Mouse (Mus musculus): ENCODE results near the gene Hapln1.

The Hapln1 gene

DNA sequence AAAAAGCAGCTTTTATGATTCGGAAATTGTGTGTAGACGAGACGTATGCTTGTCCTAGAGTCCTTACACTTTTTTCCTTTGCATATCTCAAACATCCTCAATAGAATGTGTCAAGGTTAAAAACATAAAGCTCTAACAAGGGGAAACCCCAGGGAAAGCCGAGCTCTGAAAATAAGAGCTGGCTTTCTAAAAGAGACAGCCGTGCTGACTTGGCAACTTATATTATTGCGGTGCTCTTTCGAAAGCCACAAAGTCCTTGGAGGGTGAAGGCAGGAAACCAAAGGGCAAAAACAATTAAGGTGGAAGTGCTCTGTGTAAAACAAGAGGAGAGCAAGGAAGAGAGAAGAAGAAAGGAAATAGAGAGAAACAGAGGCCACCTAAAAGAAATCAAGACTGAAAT, 60.9 kb downstream of the Hapln1 start:
- CTCF ChIA-PET: no interaction called here

DNA sequence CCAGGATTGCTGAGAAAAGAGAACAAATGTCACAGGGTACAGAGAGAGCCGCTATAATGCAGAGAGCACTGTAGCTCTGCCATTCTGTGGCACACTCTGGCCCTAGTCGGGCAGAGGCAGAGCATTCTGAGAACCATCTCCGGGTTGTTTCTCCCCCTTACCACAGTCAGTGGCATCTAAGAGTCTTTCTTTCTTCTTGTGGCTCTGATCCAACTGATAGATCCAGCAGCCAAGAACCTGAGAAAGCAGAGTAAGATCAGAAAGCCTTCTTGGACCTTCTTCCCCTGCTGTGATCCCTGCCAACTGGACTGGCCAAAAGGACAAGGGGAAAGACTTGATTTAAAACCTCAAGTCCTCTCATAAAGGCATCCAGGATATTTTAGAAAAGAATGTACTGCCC, 63.7 kb downstream of the Hapln1 start:
- CTCF ChIA-PET: no interaction called here

DNA sequence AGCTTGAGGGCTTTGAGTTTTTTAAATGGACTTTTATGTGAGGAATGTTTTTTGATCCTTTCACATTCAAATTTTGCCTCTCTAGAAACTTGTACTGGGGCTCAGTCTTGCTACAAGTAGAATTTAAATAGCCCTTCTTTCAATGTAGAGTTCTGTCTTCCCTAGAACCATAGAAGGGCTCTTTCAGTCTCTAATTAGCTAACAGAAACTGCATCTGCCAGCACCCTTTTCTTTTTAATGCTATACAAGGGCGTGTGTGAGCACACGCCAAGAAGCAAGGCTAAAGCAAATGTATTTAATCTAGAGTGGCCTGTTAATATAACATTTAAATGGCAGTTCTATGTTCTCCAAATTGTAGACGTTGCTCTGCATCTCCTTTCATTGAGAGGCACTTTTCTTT, 67.8 kb downstream of the Hapln1 start:
- CTCF ChIA-PET: no interaction called here

DNA sequence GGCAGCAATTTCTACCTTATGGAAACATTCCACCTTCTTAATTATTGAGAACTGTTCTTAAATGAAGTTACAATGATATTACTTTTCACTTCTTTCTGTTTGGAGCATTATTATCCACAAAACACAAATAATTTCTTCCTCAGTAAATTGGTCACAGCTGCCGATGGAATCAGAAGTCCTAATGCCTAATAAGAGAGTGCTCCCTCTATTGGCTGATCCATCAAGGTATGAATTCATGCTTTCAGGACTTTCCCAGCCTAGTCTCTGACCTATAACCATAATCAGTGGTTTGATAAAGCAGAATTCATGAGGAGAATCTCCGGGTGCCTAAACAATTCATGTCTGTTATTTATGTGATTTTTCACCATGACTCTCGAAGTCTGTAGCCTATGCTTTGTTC, 79.5 kb downstream of the Hapln1 start:
- CTCF ChIA-PET: no interaction called here

DNA sequence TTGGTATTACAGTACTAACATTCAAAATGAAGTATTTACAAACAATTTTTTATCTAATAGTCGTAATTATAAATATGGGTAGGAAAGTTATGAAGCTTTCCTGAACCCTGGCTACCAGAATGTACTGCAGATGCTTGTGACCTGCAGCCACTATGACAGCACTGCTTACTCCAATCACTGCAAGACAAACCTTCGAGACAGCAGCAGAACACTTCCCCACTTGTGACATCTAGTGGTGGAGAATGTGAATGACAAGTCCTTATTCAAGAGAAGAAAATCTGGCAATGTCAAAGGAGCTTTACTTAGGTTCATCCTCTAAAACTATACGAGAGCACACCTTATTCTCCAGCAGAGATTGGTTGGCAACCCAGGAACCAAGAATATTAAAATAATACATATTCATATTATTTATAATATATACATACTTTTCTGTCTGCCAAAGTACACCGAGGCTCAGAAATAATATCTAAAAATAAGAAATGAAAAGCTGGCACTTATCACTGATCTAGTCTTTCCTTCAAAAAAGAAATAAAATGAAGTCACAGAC, 94.6 kb downstream of the Hapln1 start:
- CTCF ChIA-PET: no interaction called here

DNA sequence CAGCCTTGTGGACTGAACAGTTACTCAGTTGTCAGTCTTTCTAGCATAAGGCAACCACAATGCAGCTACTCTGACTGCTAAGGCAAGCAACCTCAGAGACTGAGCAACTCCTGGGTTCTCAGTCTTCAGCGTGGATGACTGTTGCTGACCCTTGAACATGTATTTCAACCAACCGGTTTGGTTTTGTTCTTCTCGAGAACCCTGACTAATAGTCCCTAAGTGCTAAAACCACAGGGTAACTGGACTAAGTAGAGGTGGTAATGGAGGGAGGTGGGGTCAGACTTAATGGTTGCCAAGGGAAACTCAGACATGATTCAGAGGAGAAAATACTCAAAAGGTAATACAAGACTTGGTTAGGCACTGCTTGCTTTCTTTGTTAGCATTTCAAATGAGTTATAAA, 97.4 kb downstream of the Hapln1 start:
- CTCF ChIA-PET: no interaction called here

DNA sequence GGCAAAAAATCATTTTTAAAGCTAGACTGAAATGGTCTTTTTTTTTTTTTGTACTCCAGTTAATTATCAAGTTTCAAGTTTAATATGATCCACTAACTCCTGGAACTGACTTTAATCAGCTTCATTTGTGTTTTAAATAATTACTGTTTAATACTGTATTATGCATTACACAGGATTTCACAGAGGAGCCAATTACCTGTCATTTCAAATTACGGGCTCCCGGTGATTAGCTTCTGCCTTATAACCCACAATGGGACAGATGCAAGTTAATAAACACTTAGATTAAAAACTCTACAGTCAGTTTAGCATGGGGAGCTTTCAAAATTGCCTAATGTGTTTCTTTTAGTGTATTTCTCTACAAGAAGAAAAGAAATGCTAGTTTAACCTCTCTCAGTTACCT, 106.0 kb downstream of the Hapln1 start:
- CTCF ChIA-PET: no interaction called here

DNA sequence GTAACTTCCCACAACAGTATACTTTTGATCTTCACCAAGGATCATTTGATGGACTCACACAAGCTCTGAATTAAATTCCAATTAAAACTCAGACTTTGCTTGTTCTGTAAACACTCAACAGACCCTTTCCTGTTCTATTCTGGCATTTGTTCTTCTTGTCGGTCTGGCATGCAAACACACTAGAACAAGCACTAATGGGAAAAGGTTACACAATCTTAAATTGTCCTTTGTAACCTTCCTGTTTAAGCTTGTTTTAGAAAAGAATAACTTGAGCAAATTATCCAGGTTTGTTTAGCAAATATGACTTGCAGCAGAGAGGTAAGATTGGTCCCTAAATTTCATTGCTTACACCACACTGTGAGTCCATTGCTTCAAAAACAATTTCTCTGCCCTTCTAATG, 113.2 kb downstream of the Hapln1 start:
- CTCF ChIA-PET: no interaction called here

DNA sequence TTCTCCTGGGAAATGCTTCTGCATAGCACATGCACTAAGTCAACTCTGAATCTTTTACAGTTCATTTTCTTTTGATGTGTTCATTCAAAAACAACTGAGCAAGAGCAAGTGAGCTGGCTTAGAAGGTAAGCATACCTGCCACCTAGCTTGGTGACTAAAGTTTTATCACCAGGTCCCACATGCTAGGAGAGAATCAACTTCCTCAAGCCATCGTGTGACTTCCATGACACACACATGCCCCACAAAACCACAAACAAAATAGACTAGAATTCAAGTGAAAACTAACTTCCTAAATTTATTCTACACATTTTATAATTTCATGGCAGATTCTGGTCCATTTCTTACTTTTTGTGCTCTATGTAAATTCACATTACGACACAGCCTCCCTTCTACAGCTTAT, 113.7 kb downstream of the Hapln1 start:
- CTCF ChIA-PET: no interaction called here

DNA sequence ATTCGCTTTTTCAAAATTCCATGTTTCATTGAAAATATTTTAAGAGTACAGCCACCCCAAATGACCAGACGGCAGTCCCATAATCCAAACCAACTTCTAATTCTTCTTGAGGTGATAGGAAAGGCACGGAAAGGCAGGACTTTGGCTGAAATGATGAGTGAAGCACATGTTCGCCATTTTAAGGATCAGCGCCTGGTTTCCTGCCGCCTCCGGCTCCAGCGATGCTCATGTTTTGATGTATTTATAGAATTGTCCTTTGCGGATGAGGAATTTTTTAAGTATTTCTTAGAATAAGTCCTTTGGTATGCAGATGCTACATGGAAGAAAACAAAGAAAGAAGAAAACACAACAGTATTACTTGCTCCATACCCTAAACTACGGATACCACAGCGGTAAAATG, 117.5 kb downstream of the Hapln1 start:
- CTCF ChIA-PET: no interaction called here

Measured in spleen, embryonic (tissue).